In the genomic region with DNA sequence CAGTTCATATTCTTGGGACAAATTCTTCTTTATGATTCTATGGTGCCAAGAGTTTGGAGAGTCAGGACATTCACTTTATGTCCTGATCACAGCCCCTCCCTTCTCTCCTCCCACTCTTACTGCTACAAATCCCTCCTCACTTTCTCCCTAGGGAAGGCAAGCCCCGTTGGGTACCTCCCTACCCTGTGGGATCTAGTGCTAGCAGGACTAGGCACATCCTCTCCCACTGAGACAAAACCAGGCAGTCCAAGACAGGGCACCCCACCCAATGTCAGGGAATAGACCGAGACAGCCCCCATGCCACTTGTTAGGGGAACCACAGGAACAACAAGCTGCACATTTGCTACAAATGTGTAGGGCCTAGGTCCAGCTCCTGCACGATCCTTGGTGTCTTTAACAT, we compare ENCODE assay signal across 33 mouse cellular contexts.
"Had no signal": no experiment of that assay in that cellular context is flagged by ENCODE, and none has a peak within 500 bp of the region (broad histone marks: within the 10 kb centered on the region; RNA-seq: fewer than 3 reads in every experiment).

No protein-coding gene starts in this region.

- H3K4me3 ChIP-seq: heart, embryonic 13.5 days; heart, embryonic 15.5 days; hindbrain, embryonic 10.5 days; hindbrain, embryonic 12.5 days; hindbrain, embryonic 13.5 days; hindbrain, embryonic 15.5 days; intestine, embryonic 15.5 days; kidney, embryonic 15.5 days; left cerebral cortex, adult 2 months had no signal

- H3K4me2 ChIP-seq: heart, embryonic 11.5 days; heart, embryonic 13.5 days; heart, embryonic 15.5 days; hindbrain, embryonic 12.5 days; hindbrain, embryonic 13.5 days; hindbrain, embryonic 14.5 days; hindbrain, embryonic 15.5 days; intestine, embryonic 15.5 days; kidney, embryonic 15.5 days had no signal

- H3K9me3 ChIP-seq: heart, embryonic 13.5 days; heart, embryonic 15.5 days; hindbrain, embryonic 10.5 days; hindbrain, embryonic 12.5 days; hindbrain, embryonic 13.5 days; hindbrain, embryonic 15.5 days; intestine, embryonic 15.5 days; kidney, embryonic 15.5 days had no signal

- H3K9ac ChIP-seq: heart, embryonic 13.5 days; heart, embryonic 15.5 days; hindbrain, embryonic 12.5 days; hindbrain, embryonic 13.5 days; hindbrain, embryonic 14.5 days; hindbrain, embryonic 15.5 days; intestine, embryonic 15.5 days; kidney, embryonic 15.5 days had no signal

- DNase-seq: heart, postnatal 10 days; heart, postnatal 14 days; heart, postnatal 36 days; heart, postnatal 4 days; kidney, adult 11 months; kidney, adult 18-20 months; kidney, adult 2 months; kidney, adult 8-10 months; kidney, adult 9 months; kidney, postnatal 10 days; kidney, postnatal 14 days; kidney, postnatal 25 days; kidney, postnatal 36 days; kidney, postnatal 4 days; layer of hippocampus, adult 9-11 months; layer of hippocampus, postnatal 36 days had no signal

- H3K27me3 ChIP-seq: heart, embryonic 13.5 days; heart, embryonic 15.5 days; hindbrain, embryonic 12.5 days; hindbrain, embryonic 13.5 days; hindbrain, embryonic 15.5 days; intestine, embryonic 15.5 days; kidney, embryonic 15.5 days had no signal

- ATAC-seq: hindbrain, embryonic 16.5 days; hindbrain, postnatal 0 days; inflammation-experienced regulatory T-cells, adult 6 months; intestine, embryonic 15.5 days; intestine, embryonic 16.5 days; intestine, postnatal 0 days had no signal

- H3K36me3 ChIP-seq: heart, embryonic 15.5 days; hindbrain, embryonic 12.5 days; intestine, embryonic 15.5 days; kidney, embryonic 15.5 days had no signal

- H3K27ac ChIP-seq: heart, embryonic 13.5 days; heart, embryonic 15.5 days; hindbrain, embryonic 10.5 days; hindbrain, embryonic 12.5 days; hindbrain, embryonic 13.5 days; hindbrain, embryonic 14.5 days; hindbrain, embryonic 15.5 days; hindbrain, postnatal 0 days; intestine, embryonic 15.5 days; kidney, postnatal 0 days; left cerebral cortex, adult 2 months had no signal
